Mouse (Mus musculus): Measurements from ENCODE around the gene Zfp574.
A peak's percentile ranks its signal among the peaks of the same experiment; 100 is the strongest.
"Not testable (repeated sequence)": the region's sequence is repeated elsewhere in the genome, so short reads cannot be mapped to it uniquely, and the experiment has no call there.

Gene Zfp574

DNA sequence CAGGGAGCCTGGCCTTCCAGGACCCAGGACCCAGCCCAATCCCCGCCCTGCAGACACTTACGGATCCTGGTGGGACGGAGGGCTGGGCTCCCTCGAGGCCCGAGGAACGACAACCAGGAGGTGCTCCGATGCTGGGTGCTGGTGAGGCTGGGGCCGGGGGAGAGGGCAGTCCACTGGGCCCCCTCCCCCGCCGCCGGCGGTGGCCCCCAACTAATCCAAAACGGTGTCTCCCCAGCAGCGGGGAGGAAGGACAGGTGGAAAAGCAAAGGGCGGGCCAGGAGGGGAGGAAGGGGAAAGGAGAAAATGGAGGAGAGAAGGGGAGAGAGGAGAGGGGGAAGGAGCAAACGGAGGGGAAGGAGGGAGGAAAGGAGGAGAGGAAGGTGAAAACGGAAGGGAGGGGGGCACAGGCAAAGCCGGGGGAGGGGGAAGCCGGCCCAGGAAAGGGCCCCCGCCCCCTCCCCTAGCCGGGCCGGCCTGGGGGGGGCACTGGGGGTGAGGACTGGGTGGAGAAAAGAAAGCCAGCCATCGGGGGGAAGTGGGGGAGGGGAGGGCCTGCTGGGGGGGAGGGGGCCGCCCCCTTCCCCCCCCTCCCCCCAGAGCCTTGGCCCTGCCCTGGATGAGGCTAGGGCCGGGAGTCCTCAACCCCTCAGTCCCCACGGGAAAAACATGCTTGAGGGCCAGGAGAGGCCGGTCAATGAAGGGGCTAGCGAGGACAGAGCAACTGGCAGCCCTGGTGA is at the start of gene Zfp574, which contains the start of gene Grik5:
Gene Zfp574, plus strand, starts transcription at position 589 of the 737 bp plus-strand sequence.
Gene Grik5, minus strand, starts transcription at position 368 of the 737 bp plus-strand sequence.
- no peak for DNase-seq

GRCm38 (mm10) chr7:25025855-25026439 is 46.4 kb upstream of the Zfp574 start:
- no peak for DNase-seq

GRCm38 (mm10) chr7:25026452-25026851 is 45.9 kb upstream of the Zfp574 start:
- no peak for DNase-seq

- peak; percentile 27 to 39 for DNase-seq
These were observed 42.2 kb upstream of the Zfp574 start for GRCm38 (mm10) chr7:25030032-25030753.

- no peak for DNase-seq
These were observed 40.8 kb upstream of the Zfp574 start for GRCm38 (mm10) chr7:25031528-25031927.

- DNase-seq: no peak
These were observed 37.6 kb upstream of the Zfp574 start for GRCm38 (mm10) chr7:25034796-25035195.

- peak; percentile 15 to 20 for DNase-seq
These were observed 36.5 kb upstream of the Zfp574 start for GRCm38 (mm10) chr7:25035916-25036315.

DNA sequence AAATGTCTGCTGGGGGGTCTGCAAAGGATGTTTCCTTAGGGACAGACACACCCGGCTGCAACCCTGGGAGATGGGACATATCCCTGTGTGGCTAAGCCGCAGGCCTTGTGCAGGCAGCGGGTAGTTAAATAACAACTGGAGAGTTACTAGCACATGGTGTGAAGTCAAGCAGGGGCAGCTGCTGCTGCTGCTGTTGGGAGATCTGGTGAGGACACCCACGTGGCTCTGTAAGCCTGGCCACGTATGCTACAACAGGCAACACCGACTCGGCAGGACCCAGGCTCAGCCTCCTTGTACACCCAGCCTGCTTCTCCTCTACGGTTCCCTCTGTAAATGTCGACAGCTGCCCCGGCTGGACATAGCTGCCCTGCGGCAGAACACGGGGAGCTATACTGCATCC is 30.4 kb upstream of the Zfp574 start:
- DNase-seq: no peak

- not testable (repeated sequence) for DNase-seq
These were observed 27.8 kb upstream of the Zfp574 start for GRCm38 (mm10) chr7:25044599-25044998.

DNA sequence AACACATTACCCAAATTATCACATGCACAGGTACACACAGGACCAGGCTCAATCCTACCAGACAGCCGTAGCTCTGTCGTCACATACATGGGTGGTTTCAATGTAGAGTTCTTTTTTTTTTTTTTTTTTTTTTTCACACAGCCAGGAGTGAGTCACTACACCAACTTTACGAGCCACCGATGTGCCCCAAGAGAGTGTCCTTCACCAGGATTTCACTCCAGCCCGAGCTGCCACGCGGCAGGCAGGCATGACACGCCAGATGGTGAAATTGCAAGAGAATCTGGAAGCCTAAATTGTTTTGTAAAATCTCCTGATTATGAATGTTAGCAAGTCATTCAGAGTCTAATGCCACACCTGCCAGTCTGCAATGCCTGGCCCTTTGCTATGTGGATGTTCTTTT is 25.0 kb upstream of the Zfp574 start:
- DNase-seq: no peak

DNA sequence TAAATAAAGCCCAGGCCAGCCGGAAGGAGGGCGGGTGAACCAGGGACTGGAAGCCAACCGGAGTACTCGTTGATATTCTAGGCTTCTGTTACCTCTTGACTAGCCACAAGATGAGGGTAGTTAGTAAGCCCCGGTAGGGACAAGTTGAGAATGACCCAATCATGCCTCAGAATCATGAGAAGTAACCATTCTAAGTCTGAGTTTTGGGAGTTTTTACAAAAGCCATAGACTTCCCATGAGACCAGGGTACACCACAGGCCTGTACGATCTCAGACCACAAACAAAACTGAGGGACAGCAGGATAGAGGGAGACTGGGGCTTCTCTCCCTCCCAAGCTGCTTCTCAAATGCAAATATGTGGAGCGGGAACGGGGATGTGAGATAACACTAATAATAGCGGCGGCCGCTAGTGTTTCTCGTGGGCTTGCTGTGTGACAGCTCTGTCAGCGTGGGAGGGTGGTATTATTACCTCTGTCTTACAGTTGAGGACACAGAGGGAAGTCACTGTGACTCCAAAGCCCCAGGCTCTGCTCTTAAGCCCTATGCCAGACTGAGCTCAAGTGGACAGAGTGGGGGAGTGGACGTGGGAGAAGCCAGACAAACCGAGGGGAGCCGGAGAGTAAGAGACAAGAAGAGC is 23.0 kb upstream of the Zfp574 start:
- no peak for DNase-seq

DNA sequence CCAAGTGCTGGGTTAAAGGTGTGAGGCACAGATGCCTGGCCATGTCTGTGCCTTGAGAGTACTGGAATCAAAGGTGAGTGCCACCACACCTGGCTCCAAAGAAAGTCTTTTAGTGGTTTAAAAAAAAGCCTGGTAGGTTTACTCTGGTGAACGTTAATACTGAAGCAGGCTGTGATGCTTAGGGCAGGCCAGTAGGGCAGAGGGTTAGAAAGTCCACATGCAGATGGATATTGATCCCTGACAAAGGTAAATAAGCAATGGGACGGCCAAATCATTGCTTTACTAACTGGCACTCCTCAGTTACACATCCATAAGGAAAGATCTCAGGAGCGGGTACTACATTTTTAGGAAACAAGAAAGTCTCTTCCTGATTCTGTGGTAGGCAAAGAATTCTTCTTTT is 19.8 kb upstream of the Zfp574 start:
- no peak for DNase-seq

- no peak for DNase-seq
These were observed 15.4 kb upstream of the Zfp574 start for GRCm38 (mm10) chr7:25056951-25057350.

DNA sequence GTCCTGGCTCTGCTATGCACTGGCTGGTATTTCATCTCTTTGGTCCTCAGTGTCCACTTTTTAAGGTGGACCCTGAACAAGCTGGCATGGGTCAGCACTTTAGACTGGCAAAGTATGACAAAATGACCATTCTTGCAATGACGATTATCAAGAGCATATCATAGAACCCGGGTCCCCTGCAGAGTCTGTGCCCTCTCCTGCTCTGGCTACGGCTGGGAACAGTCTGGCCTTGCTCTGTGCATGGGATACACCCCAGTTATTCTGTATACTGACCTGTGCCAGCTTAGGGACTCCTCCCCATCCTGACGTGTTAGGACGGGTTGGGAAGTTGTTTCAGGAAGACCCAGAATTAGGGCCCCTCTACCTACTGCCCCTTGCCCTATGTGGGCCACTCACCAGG is 14.5 kb upstream of the Zfp574 start:
- DNase-seq: no peak

DNA sequence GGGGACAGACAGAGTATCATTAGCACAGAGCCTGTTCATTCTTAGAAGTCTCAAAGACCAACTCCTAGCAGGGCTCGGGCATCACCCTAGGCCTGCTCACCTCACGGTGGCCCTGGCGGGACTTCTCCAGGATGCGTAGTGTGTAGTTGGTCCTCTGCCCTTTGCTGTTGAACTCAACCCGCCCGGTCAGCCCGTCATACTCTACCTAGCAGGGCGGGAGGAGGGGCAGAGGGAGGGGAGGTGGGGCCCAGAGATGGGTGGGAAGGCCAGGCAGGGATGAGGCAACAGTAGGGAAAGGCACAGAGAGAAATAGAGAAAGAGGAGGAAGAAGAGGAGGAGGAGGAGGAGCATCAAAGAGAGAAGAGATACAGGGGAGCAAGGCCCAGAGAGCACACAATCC is 14.0 kb upstream of the Zfp574 start:
- DNase-seq: no peak

DNA sequence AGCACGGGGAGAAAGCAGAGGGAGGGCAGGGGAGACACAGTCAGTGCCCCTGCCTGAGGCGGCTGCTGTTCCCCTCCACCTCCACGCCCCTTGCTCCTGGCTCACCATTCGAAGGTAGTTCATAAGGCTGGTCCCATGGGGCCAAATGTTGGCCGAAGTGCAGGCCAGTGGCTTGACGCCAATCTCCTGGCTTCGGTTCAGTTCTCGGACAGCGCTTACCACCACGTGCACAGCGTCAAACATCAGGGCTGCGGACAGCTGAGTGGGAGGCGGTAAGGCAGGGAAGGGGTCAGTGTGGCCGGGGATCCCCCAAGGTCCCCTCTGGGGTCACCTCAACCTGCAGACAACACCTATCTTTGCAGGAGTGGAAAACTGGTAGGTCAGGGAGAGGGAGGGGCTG is 13.5 kb upstream of the Zfp574 start:
- DNase-seq: no peak

DNA sequence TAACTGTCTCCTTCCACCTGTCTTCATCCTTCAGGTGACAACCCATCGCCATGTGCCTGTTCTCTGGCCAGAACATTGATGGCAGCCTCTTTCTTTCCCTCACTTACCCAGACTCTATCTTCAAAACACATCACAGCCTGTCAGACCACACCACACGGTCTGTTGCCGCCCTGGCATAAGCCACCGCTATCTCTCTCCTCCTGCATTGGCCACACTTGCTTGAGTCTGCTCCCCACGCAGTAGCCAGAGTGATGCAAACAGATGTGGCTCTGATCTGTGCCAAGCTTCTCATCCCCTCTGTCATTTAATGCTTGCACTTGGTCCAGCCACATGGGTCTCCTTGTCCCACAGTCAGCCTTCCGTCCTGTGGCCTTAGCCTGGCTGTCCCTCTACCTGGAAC is 9.0 kb upstream of the Zfp574 start:
- DNase-seq: no peak

DNA sequence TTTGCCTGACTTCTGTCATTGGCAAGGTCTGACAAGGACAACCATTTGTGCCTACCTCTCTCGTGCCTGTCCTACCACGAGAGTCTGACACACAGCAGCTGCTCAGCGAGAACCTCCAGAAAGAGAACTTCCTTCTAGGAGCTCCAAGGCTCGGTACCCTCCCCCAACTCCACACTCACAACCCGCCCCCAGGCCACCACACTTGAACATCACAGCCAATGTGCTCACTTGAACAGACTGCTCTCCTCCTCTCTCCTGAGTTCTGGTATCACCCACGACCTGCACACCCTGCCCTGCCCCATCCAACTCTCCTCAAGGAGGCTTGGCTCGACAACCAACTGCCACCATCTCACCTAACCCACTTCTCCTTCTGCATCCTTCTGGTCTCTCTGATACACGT is 8.5 kb upstream of the Zfp574 start:
- no peak for DNase-seq

GRCm38 (mm10) chr7:25067338-25067737 is 5.0 kb upstream of the Zfp574 start:
- DNase-seq: no peak

GRCm38 (mm10) chr7:25067909-25068656 is 4.3 kb upstream of the Zfp574 start:
- DNase-seq: no peak

DNA sequence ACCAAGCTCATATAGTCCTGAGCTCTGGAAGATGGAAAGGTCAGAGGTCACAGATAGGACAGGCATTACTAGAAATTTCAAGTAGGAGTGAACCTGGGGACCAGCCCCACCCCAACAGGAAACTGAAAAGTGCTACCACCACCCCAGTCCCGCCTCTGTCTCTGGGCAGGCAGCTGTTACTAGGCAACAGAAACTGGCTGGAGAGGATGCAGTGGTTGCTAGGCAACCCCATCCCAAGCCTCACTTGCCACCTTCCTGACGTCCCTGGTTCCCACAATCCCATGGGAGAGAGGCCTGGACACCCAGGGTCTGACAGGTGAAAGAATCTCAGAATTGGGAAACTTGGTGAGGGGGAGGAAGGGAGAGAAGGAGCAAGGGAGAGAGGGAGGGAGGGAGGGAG is 3.6 kb upstream of the Zfp574 start:
- DNase-seq: no peak

DNA sequence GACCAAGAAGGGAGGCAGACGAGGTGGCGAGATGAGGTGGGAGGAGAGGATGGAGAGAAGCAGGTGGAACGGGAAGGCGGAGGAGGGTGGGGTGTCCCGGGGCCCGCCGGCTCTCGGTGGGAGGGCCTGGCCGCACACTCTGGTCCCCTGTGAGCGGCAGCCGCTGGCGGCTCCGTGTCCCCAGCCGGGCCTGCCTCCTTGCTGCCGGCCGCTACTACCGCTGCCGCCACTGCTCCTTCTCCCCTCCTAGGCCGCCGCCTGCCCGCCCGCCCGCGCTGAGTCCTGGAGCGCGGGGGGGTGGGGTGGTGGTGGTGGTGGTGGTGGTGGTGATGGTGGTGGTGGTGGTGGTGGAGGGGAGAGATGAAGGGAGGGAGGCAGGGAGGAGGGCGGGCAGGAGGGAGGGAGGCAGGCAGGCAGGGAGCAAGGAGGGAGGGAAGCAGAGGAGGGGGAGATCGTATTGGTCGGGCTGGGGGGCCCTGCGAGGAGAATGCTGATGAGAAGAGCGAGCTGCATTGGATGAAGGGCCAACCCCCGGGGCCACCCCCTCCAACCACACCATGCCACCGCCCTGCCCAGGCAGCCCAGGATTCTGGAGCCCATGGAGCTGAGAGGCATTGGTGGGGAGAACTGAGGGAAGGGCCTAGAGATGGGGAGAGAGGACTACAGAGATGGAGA is 486 bp downstream of the Zfp574 start:
- DNase-seq: no peak
